Mouse (Mus musculus): ENCODE measurements around the gene Tomm70a. TPM values are rescaled to one million over a fixed set of nuclear protein-coding genes. Genes with fewer than 3 reads are reported as not detected.
"Not testable (repeated sequence)": the region's sequence is repeated elsewhere in the genome, so short reads cannot be mapped to it uniquely, and the experiment has no call there.

Tomm70a gene
- polyA plus RNA-seq, 1 experiment from 2014 or later, result 65.2 TPM

DNA sequence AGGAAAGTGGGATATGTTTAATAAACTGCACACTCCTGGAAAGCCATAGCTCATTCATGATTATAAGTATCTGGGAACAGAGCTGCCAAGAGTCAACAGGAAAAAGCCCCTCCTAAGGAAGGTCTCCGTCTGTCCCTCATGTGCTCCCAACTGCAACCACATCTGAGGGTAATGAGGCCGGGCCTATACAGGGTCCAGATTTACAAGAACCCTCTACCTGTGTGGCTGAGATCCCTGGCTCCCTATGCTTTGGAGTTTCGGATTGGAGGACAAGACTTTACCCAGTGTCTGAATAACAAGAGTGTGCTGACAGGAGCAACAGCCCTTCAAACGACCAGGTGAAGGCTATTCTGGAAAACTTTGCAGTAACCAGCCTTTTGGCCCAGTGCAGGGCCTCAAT is 36.2 kb downstream of the Tomm70a start:
- Histone ChIP-seq H3K4me2 (no peak overlapping the region), H3K27ac (replicated peaks) (no peak overlapping the region), H3K4me1 (replicated peaks) (no peaks in the 10 kb centered on the region), H3K27me3 (no peaks in the 10 kb centered on the region), H3K9ac (no peak overlapping the region), H3K36me3 (peaks cover 37% of the 10 kb centered on the region), H3K4me3 (no peak overlapping the region), H3K9me3 (no peaks in the 10 kb centered on the region)
- WGBS, result 88% methylated on average over 4 of the region's 4 CpGs
- ATAC-seq (ENCODE audit: low FRiP score, low read depth), result no peak

DNA sequence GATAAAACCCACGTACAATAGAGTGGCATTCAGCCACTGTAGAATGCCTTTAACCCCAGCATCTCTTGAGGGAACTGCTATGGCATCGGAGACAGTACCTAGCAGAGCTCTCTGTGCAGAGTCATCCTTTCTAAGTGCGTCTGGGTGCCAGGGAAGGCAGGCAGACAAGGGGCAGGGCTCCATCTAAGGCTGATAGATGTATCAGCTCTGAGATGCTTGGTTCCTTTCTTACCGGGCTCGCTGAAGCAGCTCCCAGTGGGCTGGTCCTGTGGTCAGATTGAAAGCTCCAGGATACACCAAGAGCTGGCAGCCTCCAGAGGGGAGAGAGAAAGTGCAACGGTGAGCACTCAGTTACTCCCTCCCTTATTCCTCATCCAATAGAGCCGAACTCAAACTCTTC is 38.3 kb downstream of the Tomm70a start:
- Histone ChIP-seq H3K27ac (replicated peaks) (no peak overlapping the region), H3K4me3 (no peak overlapping the region), H3K36me3 (peaks cover 30% of the 10 kb centered on the region), H3K4me1 (replicated peaks) (no peaks in the 10 kb centered on the region), H3K4me2 (no peak overlapping the region), H3K9ac (no peak overlapping the region), H3K9me3 (no peaks in the 10 kb centered on the region), H3K27me3 (no peaks in the 10 kb centered on the region)
- ATAC-seq (ENCODE audit: low FRiP score, low read depth), result no peak
- WGBS, result 72% methylated on average over 7 of the region's 7 CpGs

DNA sequence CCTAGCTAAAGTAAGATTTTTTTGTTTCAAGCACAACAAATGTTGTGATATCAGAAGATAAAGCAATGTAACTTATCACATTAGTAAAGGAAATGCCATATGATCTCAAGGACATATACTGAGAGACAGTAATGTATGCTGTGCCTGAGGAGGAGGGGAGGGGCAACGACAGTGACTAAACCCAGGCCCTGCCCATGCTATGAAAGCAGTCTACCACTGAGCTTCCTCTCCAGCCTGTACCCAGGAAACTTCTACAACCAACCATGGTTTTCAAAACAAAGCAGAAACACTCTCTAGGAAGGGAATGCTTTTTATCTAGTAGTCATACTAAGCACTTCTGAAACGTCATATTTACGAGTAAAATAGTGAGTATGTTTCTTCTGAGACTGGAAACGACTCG is 41.3 kb downstream of the Tomm70a start:
- ATAC-seq (ENCODE audit: low FRiP score, low read depth), result no peak
- no peaks in the 10 kb centered on the region for H3K27me3 ChIP-seq
- no peak overlapping the region for H3K4me3 ChIP-seq
- peaks cover 11% of the 10 kb centered on the region for H3K4me1 ChIP-seq (replicated peaks)
- no peak overlapping the region for H3K27ac ChIP-seq (replicated peaks)
- H3K9ac ChIP-seq, result no peak overlapping the region
- H3K4me2 ChIP-seq, result no peak overlapping the region
- no peaks in the 10 kb centered on the region for H3K9me3 ChIP-seq
- WGBS, result 88% methylated on average over 5 of the region's 5 CpGs
- peaks cover 10% of the 10 kb centered on the region for H3K36me3 ChIP-seq

DNA sequence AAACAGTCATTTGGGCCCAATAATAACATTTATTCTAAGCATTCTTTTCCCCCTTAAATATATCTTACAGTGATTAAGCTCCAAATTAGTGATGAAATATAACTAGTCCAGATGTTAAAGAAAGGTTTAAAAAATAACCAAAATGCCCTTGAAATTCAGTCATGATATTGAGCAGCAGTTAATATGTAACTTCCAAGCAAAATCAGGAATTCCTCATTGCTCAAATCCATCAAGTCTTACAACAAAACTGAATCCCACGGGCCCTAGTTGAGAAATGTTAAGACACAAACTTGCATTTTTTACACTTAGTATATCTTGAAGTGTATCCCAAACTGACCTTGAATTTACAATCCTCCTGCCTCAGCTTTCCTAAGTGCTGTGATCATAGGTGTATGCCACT is 42.2 kb downstream of the Tomm70a start:
- Histone ChIP-seq H3K4me2 (no peak overlapping the region), H3K9me3 (no peaks in the 10 kb centered on the region), H3K4me1 (replicated peaks) (peaks cover 14% of the 10 kb centered on the region), H3K27me3 (no peaks in the 10 kb centered on the region), H3K4me3 (no peak overlapping the region), H3K9ac (no peak overlapping the region), H3K27ac (replicated peaks) (no peak overlapping the region), H3K36me3 (peaks cover 6% of the 10 kb centered on the region; the same call in 1 of the 2 replicates)
- 84% methylated on average over 1 of the region's 1 CpGs for WGBS
- no peak for ATAC-seq (ENCODE audit: low FRiP score, low read depth)

DNA sequence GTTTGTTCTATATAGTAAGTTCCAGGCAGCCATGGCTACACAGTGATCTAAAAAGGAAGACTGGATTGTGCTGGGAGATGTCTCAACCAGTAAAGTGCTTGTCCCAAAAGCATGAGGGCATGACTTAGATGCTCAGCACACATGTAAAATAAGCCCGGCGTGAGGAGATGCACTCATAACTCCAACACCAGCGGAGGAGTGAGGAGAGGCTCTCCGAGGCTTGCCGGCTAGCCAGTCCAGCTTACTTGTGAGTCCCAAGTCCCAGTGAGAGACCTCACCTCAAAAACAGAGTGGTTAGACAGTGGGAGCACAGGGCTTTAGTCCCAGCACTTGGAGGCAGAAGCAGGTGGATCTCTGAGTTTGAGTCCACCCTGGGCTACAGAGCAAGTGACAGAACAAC is 43.7 kb downstream of the Tomm70a start:
- 97% methylated on average over 5 of the region's 5 CpGs for WGBS
- H3K36me3 ChIP-seq, result peaks cover under 1% of the 10 kb centered on the region
- H3K27me3 ChIP-seq, result no peaks in the 10 kb centered on the region
- H3K9ac ChIP-seq, result no peak overlapping the region
- no peak for ATAC-seq (ENCODE audit: low FRiP score, low read depth)
- H3K9me3 ChIP-seq, result no peaks in the 10 kb centered on the region
- H3K4me3 ChIP-seq, result no peak overlapping the region
- no peak overlapping the region for H3K4me2 ChIP-seq
- peaks cover 14% of the 10 kb centered on the region for H3K4me1 ChIP-seq (replicated peaks)
- no peak overlapping the region for H3K27ac ChIP-seq (replicated peaks)

DNA sequence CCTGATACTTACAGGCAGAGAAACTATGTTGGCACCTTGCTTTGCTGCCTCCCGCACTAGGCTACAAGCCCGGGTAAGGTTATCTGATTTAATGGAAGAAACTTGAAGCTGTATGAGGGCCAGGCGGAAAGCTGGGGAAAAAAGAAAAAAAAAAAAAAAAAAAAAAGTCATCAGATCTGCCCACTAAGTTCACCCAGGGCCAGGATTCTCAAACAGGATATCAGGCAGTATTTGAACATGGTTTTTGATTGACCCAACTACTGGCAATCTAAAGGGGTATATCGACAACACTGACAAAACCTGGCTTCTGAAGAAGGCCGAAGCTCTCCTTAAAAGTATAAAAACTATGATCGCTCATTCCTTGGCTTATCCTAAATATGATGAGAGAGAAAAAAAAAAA is 44.6 kb downstream of the Tomm70a start:
- no peak for ATAC-seq (ENCODE audit: low FRiP score, low read depth)
- Histone ChIP-seq H3K27ac (replicated peaks) (no peak overlapping the region), H3K4me2 (peak overlapping the region; percentile 83), H3K9me3 (no peaks in the 10 kb centered on the region), H3K27me3 (no peaks in the 10 kb centered on the region), H3K36me3 (peaks cover 7% of the 10 kb centered on the region), H3K4me3 (peak overlapping the region; percentile 98), H3K9ac (no peak overlapping the region), H3K4me1 (replicated peaks) (peaks cover 14% of the 10 kb centered on the region)
- 97% methylated on average over 6 of the region's 6 CpGs for WGBS

DNA sequence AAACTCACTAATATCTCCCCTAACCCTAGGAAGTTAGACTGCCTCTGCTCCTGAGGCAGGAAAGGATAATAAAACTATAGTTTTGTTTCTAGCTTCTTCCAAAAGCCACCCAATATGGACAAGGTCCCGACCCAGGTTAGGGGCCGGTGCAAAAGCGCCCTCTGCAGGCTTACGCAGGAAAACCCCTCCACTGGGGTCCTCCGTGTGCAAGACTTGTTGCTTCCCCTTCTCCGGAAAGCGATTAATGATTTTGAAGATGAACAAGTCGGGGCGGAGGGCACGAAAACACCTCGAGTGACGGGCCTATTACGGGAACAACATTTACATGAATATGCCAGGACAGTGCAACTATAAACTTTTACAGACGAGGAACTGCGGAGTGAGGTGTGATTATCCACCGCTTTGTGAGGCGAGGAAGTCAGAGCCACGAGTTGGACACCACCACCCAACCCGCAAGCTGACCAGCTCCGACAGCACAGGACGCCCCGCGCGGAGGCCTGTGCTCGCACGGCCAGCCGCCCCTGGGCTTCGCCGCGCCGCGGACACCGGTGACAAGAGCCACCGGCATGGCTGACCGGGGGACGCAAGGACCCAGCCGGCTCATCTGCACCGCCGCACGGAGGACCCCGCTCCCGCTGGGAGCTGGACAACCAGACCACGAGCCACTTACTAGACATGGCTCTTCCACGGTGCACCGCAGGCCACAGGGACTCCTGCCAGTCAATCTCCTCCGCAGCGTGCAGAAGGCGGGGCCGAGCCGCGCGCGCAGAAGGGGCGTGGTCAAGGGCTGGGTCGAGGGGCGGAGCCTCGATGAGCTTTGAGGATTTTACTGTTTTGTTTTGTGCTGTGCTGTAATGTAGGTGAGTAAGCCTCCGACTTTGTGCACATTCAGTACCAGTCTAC is 45.4 kb downstream of the Tomm70a start, which contains the start of gene Nit2:
TSS of gene Nit2 (minus strand) at position 731 of the 903 bp plus-strand sequence.
- H3K9ac ChIP-seq, result peak within 1 kb of the TSS; percentile 76
- no peaks in the 10 kb centered on the region for H3K27me3 ChIP-seq
- H3K36me3 ChIP-seq, result peaks cover 12% of the 10 kb centered on the region
- H3K27ac ChIP-seq (replicated peaks), result peak within 1 kb of the TSS; percentile 92
- peak within 1 kb of the TSS; percentile 98 for H3K4me3 ChIP-seq
- WGBS, result under 1% methylated on average over 58 of the region's 58 CpGs
- ATAC-seq (ENCODE audit: low FRiP score, low read depth), result peak; percentile 98
- H3K4me2 ChIP-seq, result peak within 1 kb of the TSS; percentile 83
- H3K9me3 ChIP-seq, result no peaks in the 10 kb centered on the region
- H3K4me1 ChIP-seq (replicated peaks), result peaks cover 14% of the 10 kb centered on the region

DNA sequence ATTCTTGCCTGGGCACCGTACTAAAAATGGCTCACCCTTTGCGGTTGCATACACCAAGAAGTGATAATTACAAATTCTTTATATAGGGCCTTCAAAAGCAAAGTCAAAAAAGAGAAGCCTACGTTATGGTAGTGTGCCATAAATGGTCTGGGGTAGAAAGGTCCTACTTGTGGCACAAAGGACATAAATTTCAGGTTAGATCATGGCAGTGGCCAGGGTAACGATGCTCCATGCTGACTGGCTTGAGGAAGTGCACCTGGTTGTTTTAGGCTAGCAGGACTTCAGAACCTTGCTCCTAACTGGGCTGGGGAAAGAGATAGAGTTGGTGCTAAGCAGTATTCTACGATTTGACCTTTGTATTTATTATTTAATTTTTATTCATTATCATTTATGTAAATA is 46.0 kb downstream of the Tomm70a start:
- peak; percentile 61; the same call in 1 of the 2 replicates for ATAC-seq (ENCODE audit: low FRiP score, low read depth)
- H3K9me3 ChIP-seq, result no peaks in the 10 kb centered on the region
- peak overlapping the region; percentile 76 for H3K9ac ChIP-seq
- peak overlapping the region; percentile 98 for H3K4me3 ChIP-seq
- H3K4me2 ChIP-seq, result peak overlapping the region; percentile 83
- H3K27ac ChIP-seq (replicated peaks), result peak overlapping the region; percentile 92
- no peaks in the 10 kb centered on the region for H3K27me3 ChIP-seq
- H3K4me1 ChIP-seq (replicated peaks), result peaks cover 14% of the 10 kb centered on the region
- H3K36me3 ChIP-seq, result peaks cover 15% of the 10 kb centered on the region
- WGBS, result 27% methylated on average over 5 of the region's 5 CpGs

DNA sequence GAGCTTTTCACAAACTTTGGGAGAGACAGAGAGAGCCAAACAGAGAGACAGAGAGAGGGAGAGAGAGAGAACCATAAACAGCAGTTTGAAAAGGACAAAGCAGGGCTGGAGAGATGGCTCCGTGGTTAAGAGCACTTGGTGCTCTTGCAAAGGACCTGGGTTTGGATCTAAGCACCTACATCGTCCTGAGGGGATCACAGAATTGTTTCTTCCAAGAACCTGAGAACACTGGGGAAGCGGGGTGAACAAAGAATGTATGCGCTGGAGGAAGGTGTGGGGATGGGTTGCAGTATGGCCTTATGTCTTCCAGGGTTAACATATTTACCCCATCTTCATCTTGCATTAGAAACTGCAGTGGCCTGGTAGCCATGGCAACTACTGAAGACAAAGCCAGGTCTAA is 46.7 kb downstream of the Tomm70a start:
- Histone ChIP-seq H3K27ac (replicated peaks) (no peak overlapping the region), H3K9ac (no peak overlapping the region), H3K27me3 (no peaks in the 10 kb centered on the region), H3K4me2 (no peak overlapping the region), H3K36me3 (peaks cover 20% of the 10 kb centered on the region), H3K9me3 (no peaks in the 10 kb centered on the region), H3K4me3 (no peak overlapping the region), H3K4me1 (replicated peaks) (peaks cover 14% of the 10 kb centered on the region)
- ATAC-seq (ENCODE audit: low FRiP score, low read depth), result no peak
- 48% methylated on average over 4 of the region's 4 CpGs for WGBS

DNA sequence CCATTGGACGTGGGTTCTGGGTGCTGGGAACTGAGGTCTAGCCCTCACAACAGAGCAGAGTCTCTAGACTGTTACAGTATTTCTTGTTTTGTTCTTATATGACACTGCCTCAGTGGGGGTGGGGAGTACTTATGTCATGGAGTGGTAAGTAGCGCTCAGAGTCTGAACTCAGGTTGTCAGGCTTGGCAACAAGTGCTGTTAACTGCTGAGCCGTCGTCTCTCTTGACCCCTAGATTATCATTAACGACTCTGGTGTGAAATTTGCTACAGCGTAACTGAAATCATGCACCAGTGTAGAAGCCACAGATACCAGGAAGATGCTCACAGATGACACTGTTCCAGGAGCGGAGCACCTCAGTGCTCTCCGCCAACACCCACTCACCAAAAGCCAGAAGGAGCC is 49.7 kb downstream of the Tomm70a start:
- 89% methylated on average over 8 of the region's 8 CpGs for WGBS
- Histone ChIP-seq H3K27ac (replicated peaks) (no peak overlapping the region), H3K36me3 (peaks cover 28% of the 10 kb centered on the region), H3K27me3 (no peaks in the 10 kb centered on the region), H3K9ac (no peak overlapping the region), H3K4me3 (no peak overlapping the region), H3K4me1 (replicated peaks) (peaks cover 14% of the 10 kb centered on the region), H3K4me2 (no peak overlapping the region), H3K9me3 (no peaks in the 10 kb centered on the region)
- ATAC-seq (ENCODE audit: low FRiP score, low read depth), result no peak

DNA sequence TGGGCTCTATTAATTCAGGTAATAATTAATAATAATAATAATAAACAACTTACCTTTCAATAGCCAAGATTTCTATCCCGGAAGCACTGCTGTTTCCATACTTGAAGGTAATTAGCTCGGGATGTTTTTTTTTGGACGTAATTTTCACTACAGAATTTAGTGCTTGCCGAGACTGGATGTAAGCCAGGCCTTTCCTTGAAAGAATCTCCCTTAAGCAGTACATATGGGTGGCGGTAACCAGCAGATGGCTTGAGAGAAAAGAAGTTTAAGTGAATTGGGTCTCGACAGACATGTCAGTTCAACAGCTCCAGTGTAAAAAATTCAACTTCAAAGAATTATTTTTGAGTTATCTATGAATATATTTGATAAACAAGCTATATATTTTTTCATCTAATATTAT is 50.1 kb downstream of the Tomm70a start:
- Histone ChIP-seq H3K4me3 (no peak overlapping the region), H3K27ac (replicated peaks) (no peak overlapping the region), H3K9ac (no peak overlapping the region), H3K36me3 (peaks cover 33% of the 10 kb centered on the region), H3K4me2 (no peak overlapping the region), H3K9me3 (no peaks in the 10 kb centered on the region), H3K4me1 (replicated peaks) (peaks cover 9% of the 10 kb centered on the region), H3K27me3 (no peaks in the 10 kb centered on the region)
- ATAC-seq (ENCODE audit: low FRiP score, low read depth), result no peak
- WGBS, result 88% methylated on average over 6 of the region's 6 CpGs

DNA sequence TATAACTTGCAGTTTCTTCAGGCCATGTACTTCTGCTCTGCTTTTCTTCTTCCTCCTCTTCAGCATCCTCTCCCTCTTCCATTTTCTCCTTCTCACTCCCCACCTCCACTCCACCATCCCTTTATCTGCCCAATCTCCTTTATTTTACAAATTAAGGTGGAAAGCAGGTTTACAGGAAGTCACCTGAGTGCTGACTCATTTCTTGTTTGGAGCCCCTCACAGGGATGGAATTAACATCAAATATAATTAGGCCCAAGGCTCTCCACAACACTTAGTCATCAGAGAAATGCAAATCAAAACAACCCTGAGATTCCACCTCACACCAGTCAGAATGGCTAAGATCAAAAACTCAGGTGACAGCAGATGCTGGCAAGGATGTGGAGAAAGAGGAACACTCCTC is 53.0 kb downstream of the Tomm70a start:
- H3K4me1 ChIP-seq (replicated peaks); H3K4me3 ChIP-seq; H3K27ac ChIP-seq (replicated peaks); H3K9ac ChIP-seq; ATAC-seq (ENCODE audit: low FRiP score, low read depth); H3K4me2 ChIP-seq; H3K9me3 ChIP-seq; H3K27me3 ChIP-seq: not testable (repeated sequence)
- H3K36me3 ChIP-seq, result peaks cover 36% of the 10 kb centered on the region

Measured in hindbrain, embryonic 15.5 days (tissue).